Mouse (Mus musculus): Measurements from ENCODE around the gene Mtx1. TPM values are rescaled to one million over a fixed set of nuclear protein-coding genes. Genes with fewer than 3 reads are reported as not detected.

Gene Mtx1
- polyA plus RNA-seq, 1 experiment = 257 TPM

- TF ChIP-seq POLR2A (IDR thresholded peaks at IDR 0.05; ENCODE audit: low read depth, low read length) = no peak
- TF ChIP-seq CTCF (conservative IDR thresholded peaks at IDR 0.05; ENCODE audit: insufficient read depth, insufficient read length, low read depth, low read length) = no peak
- no peak for DNase-seq
- Histone ChIP-seq H3K4me3 (ENCODE audit: insufficient read depth, low read depth, low read length) (peak overlapping the region; percentile 9; the same call in 1 of the 2 replicates), H3K36me3 (ENCODE audit: control insufficient read depth, insufficient read depth, low read length) (no peaks in the 10 kb centered on the region), H3K27ac (ENCODE audit: insufficient read depth, low read depth, low read length) (no peak overlapping the region), H3K4me1 (ENCODE audit: control insufficient read depth, insufficient read depth, low read length) (peaks cover 9% of the 10 kb centered on the region; the same call in 1 of the 2 replicates), H3K27me3 (replicated peaks; ENCODE audit: control insufficient read depth, insufficient read depth, low read length) (no peaks in the 10 kb centered on the region)
- 55% methylated on average over 7 of the region's 7 CpGs for WGBS
Measured at GRCm38 (mm10) chr3:89231345-89231744, 4.5 kb upstream of the Mtx1 start.

GRCm38 (mm10) chr3:89230561-89230960 is 3.7 kb upstream of the Mtx1 start:
- no peak for DNase-seq
- TF ChIP-seq POLR2A (IDR thresholded peaks at IDR 0.05; ENCODE audit: low read depth, low read length) (no peak), CTCF (conservative IDR thresholded peaks at IDR 0.05; ENCODE audit: insufficient read depth, insufficient read length, low read depth, low read length) (no peak)
- Histone ChIP-seq H3K27ac (ENCODE audit: insufficient read depth, low read depth, low read length) (no peak overlapping the region), H3K27me3 (replicated peaks; ENCODE audit: control insufficient read depth, insufficient read depth, low read length) (no peaks in the 10 kb centered on the region), H3K4me3 (ENCODE audit: insufficient read depth, low read depth, low read length) (no peak overlapping the region), H3K4me1 (ENCODE audit: control insufficient read depth, insufficient read depth, low read length) (peaks cover 9% of the 10 kb centered on the region; the same call in 1 of the 2 replicates), H3K36me3 (ENCODE audit: control insufficient read depth, insufficient read depth, low read length) (no peaks in the 10 kb centered on the region)
- WGBS = 88% methylated on average over 2 of the region's 2 CpGs

- WGBS = 59% methylated on average over 4 of the region's 4 CpGs
- Histone ChIP-seq H3K36me3 (ENCODE audit: control insufficient read depth, insufficient read depth, low read length) (no peaks in the 10 kb centered on the region), H3K27me3 (replicated peaks; ENCODE audit: control insufficient read depth, insufficient read depth, low read length) (no peaks in the 10 kb centered on the region), H3K27ac (ENCODE audit: insufficient read depth, low read depth, low read length) (peak overlapping the region; percentile 61), H3K4me3 (ENCODE audit: insufficient read depth, low read depth, low read length) (peak overlapping the region; percentile 73; the same call in 1 of the 2 replicates), H3K4me1 (ENCODE audit: control insufficient read depth, insufficient read depth, low read length) (peaks cover 9% of the 10 kb centered on the region; the same call in 1 of the 2 replicates)
- no peak for DNase-seq
- TF ChIP-seq POLR2A (IDR thresholded peaks at IDR 0.05; ENCODE audit: low read depth, low read length) (no peak), CTCF (conservative IDR thresholded peaks at IDR 0.05; ENCODE audit: insufficient read depth, insufficient read length, low read depth, low read length) (no peak)
Measured at GRCm38 (mm10) chr3:89229276-89229675, 2.4 kb upstream of the Mtx1 start.

DNA sequence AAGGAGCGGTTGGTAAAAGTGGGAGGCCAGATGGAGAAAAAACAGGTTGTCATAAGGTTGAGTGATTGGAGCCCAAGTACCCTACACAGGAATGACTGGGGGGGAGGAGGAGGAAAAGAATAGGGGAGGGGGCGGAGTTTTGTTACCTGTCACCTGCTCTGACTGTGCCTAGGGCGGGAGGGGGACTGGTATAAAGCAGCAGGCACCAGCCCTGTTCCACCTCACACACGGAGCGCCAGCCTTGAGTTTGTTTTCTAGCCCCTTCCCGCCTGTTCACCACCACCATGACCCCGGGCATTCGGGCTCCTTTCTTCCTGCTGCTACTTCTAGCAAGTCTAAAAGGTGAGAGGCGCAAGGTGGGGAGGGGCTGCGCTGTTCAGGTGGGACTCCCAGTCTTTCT is 1.9 kb upstream of the Mtx1 start, which contains the start of gene Muc1:
Gene Muc1 (plus strand): TSS at position 222 of the 400 bp plus-strand sequence.
- peak; percentile 49 for DNase-seq
- peak within 1 kb of the TSS; percentile 73 for H3K4me3 ChIP-seq (ENCODE audit: insufficient read depth, low read depth, low read length)
- TF ChIP-seq CTCF (conservative IDR thresholded peaks at IDR 0.05; ENCODE audit: insufficient read depth, insufficient read length, low read depth, low read length) (no peak), POLR2A (IDR thresholded peaks at IDR 0.05; ENCODE audit: low read depth, low read length) (peak; percentile 57)
- no peaks in the 10 kb centered on the region for H3K36me3 ChIP-seq (ENCODE audit: control insufficient read depth, insufficient read depth, low read length)
- H3K27me3 ChIP-seq (replicated peaks; ENCODE audit: control insufficient read depth, insufficient read depth, low read length) = no peaks in the 10 kb centered on the region
- H3K27ac ChIP-seq (ENCODE audit: insufficient read depth, low read depth, low read length) = peak within 1 kb of the TSS; percentile 95
- 39% methylated on average over 10 of the region's 10 CpGs for WGBS
- H3K4me1 ChIP-seq (ENCODE audit: control insufficient read depth, insufficient read depth, low read length) = peaks cover 9% of the 10 kb centered on the region; the same call in 1 of the 2 replicates

GRCm38 (mm10) chr3:89228180-89228549 is 1.3 kb upstream of the Mtx1 start:
- TF ChIP-seq POLR2A (IDR thresholded peaks at IDR 0.05; ENCODE audit: low read depth, low read length) = no peak
- peak; percentile 95 for TF ChIP-seq CTCF (conservative IDR thresholded peaks at IDR 0.05; ENCODE audit: insufficient read depth, insufficient read length, low read depth, low read length)
- WGBS = under 1% methylated on average over 20 of the region's 20 CpGs
- no peaks in the 10 kb centered on the region for H3K27me3 ChIP-seq (replicated peaks; ENCODE audit: control insufficient read depth, insufficient read depth, low read length)
- DNase-seq = peak; percentile 95
- peak overlapping the region; percentile 73 for H3K4me3 ChIP-seq (ENCODE audit: insufficient read depth, low read depth, low read length)
- peak overlapping the region; percentile 95 for H3K27ac ChIP-seq (ENCODE audit: insufficient read depth, low read depth, low read length)
- peaks cover 9% of the 10 kb centered on the region; the same call in 1 of the 2 replicates for H3K4me1 ChIP-seq (ENCODE audit: control insufficient read depth, insufficient read depth, low read length)
- no peaks in the 10 kb centered on the region for H3K36me3 ChIP-seq (ENCODE audit: control insufficient read depth, insufficient read depth, low read length)

- WGBS = 5% methylated on average over 41 of the region's 41 CpGs
- peaks cover 9% of the 10 kb centered on the region; the same call in 1 of the 2 replicates for H3K4me1 ChIP-seq (ENCODE audit: control insufficient read depth, insufficient read depth, low read length)
- no peaks in the 10 kb centered on the region for H3K27me3 ChIP-seq (replicated peaks; ENCODE audit: control insufficient read depth, insufficient read depth, low read length)
- H3K27ac ChIP-seq (ENCODE audit: insufficient read depth, low read depth, low read length) = peak overlapping the region; percentile 95
- peak overlapping the region; percentile 42 for H3K4me3 ChIP-seq (ENCODE audit: insufficient read depth, low read depth, low read length)
- peak; percentile 93 for DNase-seq
- no peaks in the 10 kb centered on the region for H3K36me3 ChIP-seq (ENCODE audit: control insufficient read depth, insufficient read depth, low read length)
- TF ChIP-seq POLR2A (IDR thresholded peaks at IDR 0.05; ENCODE audit: low read depth, low read length) (peak; percentile 16), CTCF (conservative IDR thresholded peaks at IDR 0.05; ENCODE audit: insufficient read depth, insufficient read length, low read depth, low read length) (no peak)
Measured at GRCm38 (mm10) chr3:89227307-89228179, 655 bp upstream of the Mtx1 start.

DNA sequence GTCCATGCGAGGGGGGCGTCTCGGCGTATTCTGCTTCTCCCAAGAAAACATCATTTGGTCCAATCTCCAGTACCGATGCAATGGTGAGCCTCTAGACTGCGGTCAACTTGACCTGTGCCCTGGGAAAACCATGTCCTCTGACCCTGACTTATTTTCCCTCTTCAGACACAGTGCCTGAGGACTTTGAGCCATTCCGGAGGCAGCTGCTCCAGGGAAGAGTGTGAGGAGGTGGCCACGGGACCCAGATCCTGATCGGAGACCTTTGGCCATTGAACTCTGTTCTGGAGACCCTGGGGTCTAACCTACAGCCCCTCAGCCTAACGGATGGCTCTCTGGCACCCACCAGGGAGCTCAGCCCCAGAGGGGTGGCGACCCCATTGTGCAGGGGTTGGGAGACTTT is 527 bp downstream of the Mtx1 start:
- 63% methylated on average over 11 of the region's 11 CpGs for WGBS
- H3K4me3 ChIP-seq (ENCODE audit: insufficient read depth, low read depth, low read length) = no peak overlapping the region

More for the DNA sequence above, 527 bp downstream of the Mtx1 start:
- peak; percentile 55 for DNase-seq
- no peak for TF ChIP-seq CTCF (conservative IDR thresholded peaks at IDR 0.05; ENCODE audit: insufficient read depth, insufficient read length, low read depth, low read length)
- no peak for TF ChIP-seq POLR2A (IDR thresholded peaks at IDR 0.05; ENCODE audit: low read depth, low read length)
- H3K4me1 ChIP-seq (ENCODE audit: control insufficient read depth, insufficient read depth, low read length) = peaks cover 9% of the 10 kb centered on the region; the same call in 1 of the 2 replicates
- no peak overlapping the region for H3K27ac ChIP-seq (ENCODE audit: insufficient read depth, low read depth, low read length)
- no peaks in the 10 kb centered on the region for H3K36me3 ChIP-seq (ENCODE audit: control insufficient read depth, insufficient read depth, low read length)
- no peaks in the 10 kb centered on the region for H3K27me3 ChIP-seq (replicated peaks; ENCODE audit: control insufficient read depth, insufficient read depth, low read length)
